Mouse (Mus musculus): ENCODE measurements around the gene Lyz2.
A peak's percentile ranks its signal among the peaks of the same experiment; 100 is the strongest.
"Not testable (repeated sequence)": the region's sequence is repeated elsewhere in the genome, so short reads cannot be mapped to it uniquely, and the experiment has no call there.

Lyz2 gene

GRCm38 (mm10) chr10:117284578-117285520 lies 2.7 kb upstream of the Lyz2 start:
- no peak for DNase-seq (ENCODE audit: low spot score)

- DNase-seq (ENCODE audit: low spot score), result no peak
Measured at GRCm38 (mm10) chr10:117283871-117284577, 1.9 kb upstream of the Lyz2 start.

- DNase-seq (ENCODE audit: low spot score), result not testable (repeated sequence)
Measured at GRCm38 (mm10) chr10:117283196-117283595, 1.1 kb upstream of the Lyz2 start.

- DNase-seq (ENCODE audit: low spot score), result no peak
Measured at GRCm38 (mm10) chr10:117282551-117282950, 430 bp upstream of the Lyz2 start.

- no peak for DNase-seq (ENCODE audit: low spot score)
Measured at GRCm38 (mm10) chr10:117281381-117281920, 670 bp downstream of the Lyz2 start.

GRCm38 (mm10) chr10:117280000-117280399 lies 2.1 kb downstream of the Lyz2 start:
- DNase-seq (ENCODE audit: low spot score), result no peak

- DNase-seq (ENCODE audit: low spot score), result not testable (repeated sequence)
Measured at GRCm38 (mm10) chr10:117278510-117278909, 3.6 kb downstream of the Lyz2 start.

GRCm38 (mm10) chr10:117277779-117278178 lies 4.3 kb downstream of the Lyz2 start:
- DNase-seq (ENCODE audit: low spot score), result not testable (repeated sequence)

- DNase-seq (ENCODE audit: low spot score), result no peak
Measured at GRCm38 (mm10) chr10:117275681-117276369, 6.3 kb downstream of the Lyz2 start.

GRCm38 (mm10) chr10:117274645-117275044 lies 7.5 kb downstream of the Lyz2 start:
- DNase-seq (ENCODE audit: low spot score), result not testable (repeated sequence)

- DNase-seq (ENCODE audit: low spot score), result no peak
Measured at GRCm38 (mm10) chr10:117272023-117272422, 10.1 kb downstream of the Lyz2 start.

GRCm38 (mm10) chr10:117259870-117260269 lies 22.3 kb downstream of the Lyz2 start:
- DNase-seq (ENCODE audit: low spot score), result no peak

GRCm38 (mm10) chr10:117238603-117239002 lies 43.5 kb downstream of the Lyz2 start, which contains the start of gene 9530003J23Rik:
9530003J23Rik (minus strand) TSS chr10:117238703.
- DNase-seq (ENCODE audit: low spot score), result no peak

- no peak for DNase-seq (ENCODE audit: low spot score)
Measured at GRCm38 (mm10) chr10:117235866-117236265, 46.3 kb downstream of the Lyz2 start.

- no peak for DNase-seq (ENCODE audit: low spot score)
Measured at GRCm38 (mm10) chr10:117234825-117235224, 47.3 kb downstream of the Lyz2 start.

GRCm38 (mm10) chr10:117229826-117230225 lies 52.3 kb downstream of the Lyz2 start:
- peak; percentile 52 for DNase-seq (ENCODE audit: low spot score)
